Mouse (Mus musculus): ENCODE data around the gene Arhgap25.
A peak's percentile ranks its signal among the peaks of the same experiment; 100 is the strongest.

- no peak for TF ChIP-seq POLR2A (IDR thresholded peaks at IDR 0.05; ENCODE audit: low read depth, low read length)
- TF ChIP-seq CTCF (IDR thresholded peaks at IDR 0.05; ENCODE audit: borderline replicate concordance, insufficient read depth, low read length) = peak; percentile 65
Measured at GRCm38 (mm10) chr6:87451016-87451415, 82.0 kb downstream of the Arhgap25 start.

Data from embryonic fibroblast, embryonic 13.5 days (primary cell).